Mouse (Mus musculus) heart, adult 2 months (tissue): ENCODE measurements around the gene Krt76. TPM values are rescaled to one million over a fixed set of nuclear protein-coding genes. Genes with fewer than 3 reads are reported as not detected.
A peak's percentile ranks its signal among the peaks of the same experiment; 100 is the strongest.

ENCODE experiments used
- DNase-seq, 2 experiments: peaks; one replicate each; pipeline ENCODE4 v3.0.0; 2021
- H3K27ac ChIP-seq: fragments of 200-600 bp; 2 replicates; pipeline ENCODE4 v1.8.1; 2022
- H3K27me3 ChIP-seq: fragments of 200-500 bp; 2 replicates; pipeline ENCODE4 v1.6.1; 2012; ENCODE audit warnings: mild to moderate bottlenecking, low read length, inconsistent platforms, mixed read lengths; ENCODE audit not compliant: control insufficient read depth, insufficient read depth
- H3K36me3 ChIP-seq: fragments of 200-500 bp; 2 replicates; pipeline ENCODE4 v1.6.1; 2012; ENCODE audit warnings: low read length, inconsistent platforms; ENCODE audit not compliant: control insufficient read depth, insufficient read depth
- H3K4me1 ChIP-seq: fragments of 200-500 bp; 2 replicates; pipeline ENCODE4 v1.6.1; 2011; ENCODE audit warnings: low read length; ENCODE audit not compliant: control insufficient read depth, insufficient read depth
- H3K4me3 ChIP-seq: fragments of 200-600 bp; 2 replicates; pipeline ENCODE4 v1.8.1; 2022
- H3K79me2 ChIP-seq: fragments of 200-500 bp; replicated peaks from 2 replicates; pipeline ENCODE4 v1.6.1; 2012; ENCODE audit warnings: mild to moderate bottlenecking, inconsistent platforms, low read length, moderate library complexity, mixed read lengths; ENCODE audit not compliant: control insufficient read depth, insufficient read depth
- H3K9ac ChIP-seq: fragments of 200-500 bp; 2 replicates; pipeline ENCODE4 v1.6.1; 2012; ENCODE audit warnings: low read depth, mild to moderate bottlenecking, control low read depth, inconsistent platforms, low read length, mixed read lengths
- CTCF ChIP-seq: fragments of 200-600 bp; IDR thresholded peaks from 2 replicates; pipeline ENCODE4 v1.8.1; 2022; ENCODE audit warnings: antibody characterized with exemption, mild to moderate bottlenecking, moderate library complexity
- EP300 ChIP-seq: fragments of 200-500 bp; IDR thresholded peaks from 2 replicates; pipeline ENCODE4 v1.6.1; 2011; ENCODE audit warnings: low read depth, low read length, control low read depth; ENCODE audit not compliant: insufficient read depth
- POLR2A ChIP-seq: fragments of 200-500 bp; IDR thresholded peaks from 2 replicates; pipeline ENCODE4 v1.6.1; 2011; ENCODE audit warnings: mild to moderate bottlenecking, low read depth, low read length, control low read depth; ENCODE audit not compliant: insufficient read depth
- WGBS: fragments of 180-500 bp; shearing (Covaris S2); methylation state at CpG from one replicate; pipeline ENCODE4 v1.1.7; 2018; 5-methylcytosine and 5-hydroxymethylcytosine counted together
- intact Hi-C: fragments of 180-260 bp; cut with DNase I; formaldehyde crosslinking; loops from one replicate; pipeline ENCODE4 v1.15.1; 2025
- polyA plus RNA-seq: library from polyadenylated mRNA; depleted of rRNA; stranded (reverse); fragments of >200 nt; gene quantifications from 2 replicates; pipeline ENCODE4 v1.2.3, GENCODE M21; 2012
- total RNA-seq, 2 experiments: library from RNA; stranded (reverse); gene quantifications; 2 replicates each; pipeline ENCODE4 v1.2.3; 2021

The Krt76 gene
- total and polyA plus RNA-seq, 3 experiments, result not detected

- intact Hi-C loops, result no loop called here
- WGBS, result 79% methylated on average over 5 of the region's 5 CpGs
- H3K79me2 ChIP-seq, result no peaks in the 10 kb centered on the region
- TF ChIP-seq EP300 (no peak), POLR2A (no peak), CTCF (no peak)
- H3K36me3 ChIP-seq, result no peaks in the 10 kb centered on the region
- H3K27me3 ChIP-seq, result no peaks in the 10 kb centered on the region
- no peak overlapping the region for H3K9ac ChIP-seq
- H3K4me3 ChIP-seq, result no peak overlapping the region
- H3K4me1 ChIP-seq, result no peaks in the 10 kb centered on the region
- DNase-seq, result no peak
- H3K27ac ChIP-seq, result no peak overlapping the region
Measured at GRCm38 (mm10) chr15:101904849-101905248, 12.1 kb upstream of the Krt76 start.

- Histone ChIP-seq H3K4me1 (no peaks in the 10 kb centered on the region), H3K9ac (no peak overlapping the region), H3K4me3 (no peak overlapping the region), H3K36me3 (no peaks in the 10 kb centered on the region), H3K27me3 (no peaks in the 10 kb centered on the region), H3K79me2 (no peaks in the 10 kb centered on the region), H3K27ac (no peak overlapping the region)
- intact Hi-C loops, result no loop called here
- TF ChIP-seq CTCF (peak; percentile 50), POLR2A (no peak), EP300 (no peak)
- DNase-seq, result no peak
- 45% methylated on average over 12 of the region's 12 CpGs for WGBS
Measured at GRCm38 (mm10) chr15:101902171-101903149, 9.7 kb upstream of the Krt76 start.

GRCm38 (mm10) chr15:101895216-101895615 is 2.5 kb upstream of the Krt76 start:
- no peak for DNase-seq
- TF ChIP-seq POLR2A, result no peak
- no peak for TF ChIP-seq EP300
- no peak for TF ChIP-seq CTCF

GRCm38 (mm10) chr15:101879776-101880175 is 12.9 kb downstream of the Krt76 start:
- H3K27me3 ChIP-seq, result peaks cover under 1% of the 10 kb centered on the region; the same call in 1 of the 2 replicates
- no peaks in the 10 kb centered on the region for H3K36me3 ChIP-seq
- 12% methylated on average over 11 of the region's 11 CpGs for WGBS
- H3K9ac ChIP-seq, result no peak overlapping the region
- H3K4me3 ChIP-seq, result no peak overlapping the region
- DNase-seq, result no peak
- no peaks in the 10 kb centered on the region for H3K4me1 ChIP-seq
- no peak overlapping the region for H3K27ac ChIP-seq
- H3K79me2 ChIP-seq, result no peaks in the 10 kb centered on the region
- TF ChIP-seq CTCF (no peak), POLR2A (no peak), EP300 (no peak)
- intact Hi-C loops, result no loop called here

More at GRCm38 (mm10) chr15:101895216-101895615, 2.5 kb upstream of the Krt76 start:
- Histone ChIP-seq H3K36me3 (no peaks in the 10 kb centered on the region), H3K4me3 (no peak overlapping the region), H3K79me2 (no peaks in the 10 kb centered on the region), H3K4me1 (no peaks in the 10 kb centered on the region), H3K27ac (no peak overlapping the region), H3K27me3 (no peaks in the 10 kb centered on the region), H3K9ac (no peak overlapping the region)
- intact Hi-C loops, result no loop called here
- WGBS, result 85% methylated on average over 4 of the region's 4 CpGs

- TF ChIP-seq CTCF, result no peak
- no peak for TF ChIP-seq POLR2A
- no peak for TF ChIP-seq EP300
- DNase-seq, result no peak
- Histone ChIP-seq H3K4me1 (no peaks in the 10 kb centered on the region), H3K36me3 (no peaks in the 10 kb centered on the region), H3K27me3 (no peaks in the 10 kb centered on the region), H3K27ac (no peak overlapping the region), H3K79me2 (no peaks in the 10 kb centered on the region), H3K4me3 (no peak overlapping the region), H3K9ac (no peak overlapping the region)
- intact Hi-C loops, result no loop called here
- WGBS, result 50% methylated on average over 2 of the region's 2 CpGs
Measured at GRCm38 (mm10) chr15:101878041-101878440, 14.7 kb downstream of the Krt76 start.

GRCm38 (mm10) chr15:101874383-101874782 is 18.3 kb downstream of the Krt76 start:
- 68% methylated on average over 1 of the region's 1 CpGs for WGBS
- intact Hi-C loops, result no loop called here
- Histone ChIP-seq H3K4me3 (no peak overlapping the region), H3K79me2 (no peaks in the 10 kb centered on the region), H3K4me1 (no peaks in the 10 kb centered on the region), H3K27ac (no peak overlapping the region), H3K9ac (no peak overlapping the region), H3K27me3 (no peaks in the 10 kb centered on the region), H3K36me3 (no peaks in the 10 kb centered on the region)
- TF ChIP-seq EP300, result no peak
- no peak for TF ChIP-seq CTCF
- no peak for TF ChIP-seq POLR2A
- no peak for DNase-seq
